Mouse (Mus musculus) naive thymus-derived CD4-positive, alpha-beta T cell, adult 2 months (primary cell): ENCODE results near the gene Cbx5.

ENCODE experiments used
- DNase-seq: peaks from one replicate; pipeline ENCODE4 v3.0.0-alpha.2; 2011; ENCODE audit warnings: low read depth

Gene Cbx5

DNA sequence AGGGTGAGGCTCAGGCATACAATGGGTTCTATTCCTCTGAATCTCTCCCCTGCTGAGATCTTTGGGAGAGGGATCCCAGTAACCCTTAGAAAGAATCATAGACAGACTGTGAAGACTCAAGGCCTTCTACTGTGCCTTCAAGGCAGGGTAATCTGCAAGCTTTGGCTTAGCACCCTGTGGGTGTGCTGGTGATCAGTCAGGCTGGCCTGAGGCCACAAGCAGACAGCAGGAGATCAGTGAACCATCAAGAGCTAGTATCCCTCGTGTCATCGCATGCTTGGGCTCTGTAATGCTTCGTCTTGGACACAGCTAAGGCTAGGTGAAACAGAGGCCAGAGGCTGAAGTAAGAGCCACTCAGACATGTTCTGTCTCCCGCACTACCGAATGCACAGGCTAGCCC is 66.4 kb downstream of the Cbx5 start:
- no peak for DNase-seq

- DNase-seq = peak; percentile 75
Measured at GRCm38 (mm10) chr15:103172537-103172936, 67.1 kb downstream of the Cbx5 start.

DNA sequence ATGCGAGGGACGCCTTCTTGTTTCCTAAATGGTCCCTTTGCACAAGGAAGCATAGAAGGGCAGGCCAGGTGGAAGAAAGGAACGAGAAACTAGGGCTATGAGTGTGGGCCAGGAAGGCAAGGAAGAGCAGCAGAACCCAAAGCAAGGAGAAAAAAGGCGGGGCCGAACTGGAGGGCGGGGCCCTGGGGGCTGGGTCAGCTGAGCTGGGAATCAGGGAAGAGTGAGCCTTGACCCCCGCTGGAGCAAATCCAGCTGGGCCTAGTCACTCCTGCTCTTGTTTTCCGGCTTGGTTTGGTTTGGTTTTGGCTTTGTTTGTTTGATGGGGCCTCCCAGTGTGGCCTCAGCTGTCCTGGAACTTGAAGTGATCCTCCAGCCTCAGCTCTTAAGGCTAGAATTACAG is 68.3 kb downstream of the Cbx5 start:
- no peak for DNase-seq

GRCm38 (mm10) chr15:103170316-103170679 is 69.3 kb downstream of the Cbx5 start:
- DNase-seq = no peak

DNA sequence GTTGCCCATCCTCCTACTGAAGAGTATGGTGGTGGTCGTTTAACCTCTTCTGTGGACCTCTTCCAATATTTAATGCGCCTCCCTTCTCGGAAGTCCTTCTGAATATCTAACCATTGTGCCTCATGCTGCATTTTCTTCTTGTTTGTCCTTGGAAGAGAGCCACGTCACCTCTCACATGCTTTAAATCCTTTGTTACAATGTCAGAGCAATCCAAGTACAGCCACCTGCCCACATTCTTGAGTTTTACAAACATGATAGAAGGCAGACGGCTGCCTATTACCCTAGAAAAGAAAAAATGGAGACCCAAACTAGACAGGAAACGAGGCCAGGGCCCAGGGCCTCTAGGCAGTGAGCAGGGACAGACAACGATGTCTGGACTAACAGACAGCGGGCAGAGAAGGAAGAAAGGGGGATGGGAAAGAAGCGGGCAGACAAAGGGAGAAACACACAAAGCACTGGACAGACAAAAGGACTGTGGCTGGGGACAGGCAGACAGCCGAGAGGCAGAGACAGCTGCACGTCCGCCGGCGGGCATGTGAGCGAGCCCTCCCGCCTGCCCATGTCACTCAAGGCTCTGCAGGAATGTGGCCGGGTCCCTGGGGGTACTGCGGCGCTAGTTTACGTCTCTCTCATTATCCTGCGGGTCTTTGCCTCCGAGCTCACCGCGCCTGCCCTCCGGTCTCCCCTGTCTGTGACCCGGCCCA is 69.9 kb downstream of the Cbx5 start:
- DNase-seq = peak; percentile 36

DNA sequence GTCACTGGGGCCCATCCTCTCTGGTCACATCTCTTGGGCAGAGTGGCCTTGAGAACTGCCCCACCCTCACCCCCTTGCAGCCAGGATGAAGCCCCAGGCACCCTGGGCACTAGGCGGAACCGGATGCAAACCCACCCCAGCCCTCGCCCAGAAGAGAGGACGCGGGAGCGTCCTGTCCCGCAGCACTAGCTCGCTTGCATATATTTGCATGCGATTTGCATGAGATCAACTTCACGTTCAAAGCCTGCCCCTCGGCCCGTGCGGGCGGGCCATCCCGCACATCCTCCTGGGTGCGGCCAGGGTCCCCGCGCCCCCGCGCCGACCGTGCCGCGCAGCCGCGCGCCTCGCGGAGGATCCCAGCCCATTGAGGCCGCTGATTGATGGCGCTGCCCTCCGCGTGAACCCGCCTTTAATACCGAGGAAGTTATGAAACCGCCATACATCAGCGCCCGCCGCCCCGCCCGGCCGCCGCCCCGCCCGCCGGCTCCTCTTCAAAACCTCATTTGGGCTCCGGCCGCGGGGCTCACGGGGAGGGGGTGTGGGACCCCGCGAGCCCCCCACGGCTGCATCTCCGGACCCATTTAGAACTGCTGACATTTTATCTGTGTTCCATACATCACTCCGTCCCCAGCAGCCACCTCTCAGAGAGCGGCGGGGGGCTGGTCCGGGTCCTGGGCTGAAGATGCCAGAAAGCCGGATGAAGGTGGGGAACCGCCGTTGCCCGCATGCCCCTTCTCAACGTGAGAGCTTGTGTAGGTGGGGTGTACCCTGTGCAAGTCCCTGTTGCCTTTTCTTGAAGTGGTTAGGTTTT is 70.6 kb downstream of the Cbx5 start:
- peak; percentile 67 for DNase-seq

DNA sequence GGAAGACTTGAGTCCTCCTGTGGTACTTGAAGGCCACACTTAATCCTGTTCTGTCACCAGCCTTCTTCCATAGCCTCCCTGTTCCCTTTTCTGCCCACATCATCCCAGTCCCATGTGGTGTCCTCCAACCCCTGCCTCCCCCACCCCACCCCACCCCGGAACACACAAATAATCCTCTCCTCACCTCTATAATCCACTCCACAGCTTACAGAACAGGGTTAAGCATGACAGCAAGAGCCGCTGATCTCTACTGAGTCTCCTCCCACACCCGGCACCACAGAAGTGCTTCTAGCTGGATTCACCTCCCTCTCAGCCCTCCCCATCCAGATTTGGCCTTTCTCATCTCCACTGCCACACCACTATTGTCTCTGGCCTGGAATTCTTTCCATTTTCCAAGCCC is 71.8 kb downstream of the Cbx5 start:
- no peak for DNase-seq

DNA sequence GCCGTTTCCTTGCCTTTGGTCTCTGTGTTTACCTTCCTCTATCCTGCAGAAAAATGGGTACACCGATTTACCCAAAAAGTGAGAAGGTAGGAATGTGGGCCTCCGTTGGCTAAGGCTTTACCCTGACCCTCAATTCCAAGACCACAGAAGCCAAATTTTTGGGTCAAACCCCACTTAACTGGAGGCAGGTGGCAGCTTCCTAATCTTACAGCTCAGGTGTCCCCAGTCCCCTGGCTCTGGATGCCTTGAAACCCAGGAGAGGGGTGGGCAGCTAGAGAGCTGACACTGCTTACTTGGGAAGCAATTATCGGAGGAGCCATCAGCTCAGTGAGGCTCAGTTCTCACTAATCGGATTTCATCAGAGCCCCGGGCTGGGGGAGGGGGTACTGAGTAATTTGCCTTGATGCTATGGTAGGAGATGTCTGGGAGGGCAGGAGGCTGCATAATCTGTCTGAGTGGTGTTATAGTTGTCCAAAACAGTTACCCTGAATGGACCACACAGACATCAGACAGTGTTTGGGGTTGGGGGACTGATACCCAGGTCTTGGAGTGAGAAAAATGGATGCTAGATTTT is 72.5 kb downstream of the Cbx5 start, which contains the start of gene Smug1:
Gene Smug1 (minus strand): TSS at position 51 of the 574 bp plus-strand sequence.
- DNase-seq = no peak

- DNase-seq = no peak
Measured at GRCm38 (mm10) chr15:103165924-103166323, 73.7 kb downstream of the Cbx5 start.

DNA sequence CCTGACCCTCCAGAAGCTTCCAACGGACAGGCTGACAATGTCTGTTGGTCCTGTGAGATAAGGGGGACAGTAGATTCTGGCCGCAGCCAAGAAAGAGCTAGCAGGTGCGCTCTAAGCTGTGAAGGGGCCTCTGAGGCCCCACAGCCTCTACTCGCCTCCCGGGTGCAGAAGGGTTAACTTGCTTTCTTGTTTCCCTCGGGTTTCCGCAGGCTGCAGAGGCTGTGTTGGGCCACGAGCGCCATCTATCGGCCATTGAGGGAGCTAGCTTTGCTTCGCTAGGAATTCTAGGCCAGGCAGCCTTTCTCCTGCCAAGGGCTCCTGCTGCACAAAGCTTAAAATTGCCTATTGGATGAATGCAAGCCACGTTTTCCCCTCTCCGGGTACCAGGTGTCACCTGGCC is 74.2 kb downstream of the Cbx5 start:
- DNase-seq = peak; percentile 90

GRCm38 (mm10) chr15:103163182-103163919 is 76.3 kb downstream of the Cbx5 start:
- peak; percentile 90 for DNase-seq

- DNase-seq = no peak
Measured at GRCm38 (mm10) chr15:103157585-103157984, 82.0 kb downstream of the Cbx5 start.

GRCm38 (mm10) chr15:103156890-103157289 is 82.7 kb downstream of the Cbx5 start:
- no peak for DNase-seq

- no peak for DNase-seq
Measured at GRCm38 (mm10) chr15:103155366-103156321, 84.0 kb downstream of the Cbx5 start.

- DNase-seq = no peak
Measured at GRCm38 (mm10) chr15:103152890-103153610, 86.6 kb downstream of the Cbx5 start.

- DNase-seq = no peak
Measured at GRCm38 (mm10) chr15:103152371-103152770, 87.2 kb downstream of the Cbx5 start.

- no peak for DNase-seq
Measured at GRCm38 (mm10) chr15:103147779-103148178, 91.8 kb downstream of the Cbx5 start.

DNA sequence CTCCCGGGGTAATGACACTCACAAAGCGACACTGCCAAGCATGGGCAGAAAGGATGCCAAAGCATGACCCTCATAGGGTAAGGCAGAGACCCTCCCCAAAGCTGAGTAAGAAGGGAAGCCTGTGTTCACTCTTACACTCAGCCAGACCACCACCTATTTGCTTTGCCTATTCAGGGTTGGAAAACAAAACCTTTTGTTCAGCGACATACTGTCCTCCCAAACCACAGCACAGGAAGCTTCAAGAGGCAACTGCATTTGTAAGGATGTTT is 92.3 kb downstream of the Cbx5 start:
- DNase-seq = no peak

DNA sequence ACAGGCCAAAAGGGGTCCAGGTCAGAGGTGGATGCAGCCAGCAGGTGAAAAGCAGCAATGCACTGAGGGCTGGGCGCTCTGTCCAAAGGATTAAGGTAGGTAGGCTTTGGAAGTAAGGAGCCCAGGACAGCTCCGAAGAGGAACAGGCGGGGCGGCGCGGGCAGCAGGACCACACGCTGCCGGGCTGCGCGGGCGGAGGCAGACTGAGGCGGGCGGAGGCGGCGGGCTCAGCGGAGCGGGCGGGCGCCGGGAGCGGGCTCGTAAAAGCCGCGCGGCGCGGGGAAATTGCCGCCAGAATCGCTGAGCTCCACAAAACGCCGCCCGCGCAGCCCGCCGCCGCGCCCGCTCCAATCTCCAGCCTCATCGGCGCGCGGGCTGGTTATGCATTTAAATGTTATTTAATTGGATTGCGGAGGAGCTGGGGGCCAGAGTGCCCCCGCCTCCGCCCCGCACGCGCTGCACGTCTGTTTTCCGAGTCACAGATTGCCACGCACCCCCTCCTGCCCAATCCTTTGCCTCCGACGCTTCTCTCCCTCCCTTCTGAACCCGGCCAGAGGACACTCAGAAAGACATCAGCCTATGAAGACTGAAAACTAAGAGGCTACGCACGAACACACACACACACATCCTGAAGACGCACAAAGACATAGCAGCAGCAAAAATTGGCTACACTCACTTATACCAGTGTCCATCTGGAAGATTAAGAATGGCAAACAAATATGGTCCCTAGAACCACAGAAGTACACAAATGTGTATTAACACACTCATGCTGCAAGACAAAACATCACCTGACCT is 92.8 kb downstream of the Cbx5 start:
- DNase-seq = no peak
